Mouse (Mus musculus) CD4-positive, CD25-positive, alpha-beta regulatory T cell, adult 2 months (primary cell): ENCODE measurements at regions not wholly inside any gene's neighbourhood (a gene's known extent, or its start where the extent isn't known, plus 50 kb on each side); places are given as distances from the start of the nearest gene placed in this dataset.

ENCODE experiments used
- DNase-seq: peaks from one replicate; pipeline ENCODE4 v3.0.0-alpha.2; 2012; ENCODE audit warnings: low read depth, low spot score

GRCm38 (mm10) chr3:66430187-66430586 lies 133.6 kb upstream of the Veph1 start:
- DNase-seq: no peak

- no peak for DNase-seq
Measured at GRCm38 (mm10) chr3:66422445-66423037, 125.9 kb upstream of the Veph1 start.

DNA sequence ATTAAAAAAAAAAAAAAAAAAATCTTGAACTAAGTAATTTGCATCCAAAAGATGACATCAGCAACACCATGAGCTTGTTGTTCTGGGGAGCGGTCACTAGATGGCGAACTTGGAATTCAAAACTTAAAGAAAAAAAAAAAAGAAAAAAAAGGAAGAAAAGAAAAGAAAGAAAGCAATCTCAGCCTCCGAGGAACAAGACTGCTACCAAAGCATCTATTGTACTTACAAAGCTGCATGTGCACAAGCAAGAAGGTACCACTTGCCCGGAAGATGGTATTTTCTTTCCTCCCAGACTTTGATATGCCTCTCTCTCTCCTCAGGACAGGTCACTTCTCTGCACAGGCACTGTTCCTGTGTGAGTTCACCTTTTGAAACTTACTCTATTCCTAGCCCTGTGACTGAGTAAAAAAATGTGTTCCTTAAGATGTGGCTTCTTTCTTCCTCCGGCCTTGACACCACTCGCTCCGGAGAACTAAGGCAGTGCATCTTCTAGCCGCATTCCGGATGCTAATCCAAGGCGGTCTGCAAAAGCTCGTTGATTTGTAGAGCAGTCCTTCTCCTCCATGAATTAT lies 114.2 kb upstream of the Veph1 start:
- peak; percentile 7 for DNase-seq

GRCm38 (mm10) chr3:66408791-66409190 lies 112.2 kb upstream of the Veph1 start:
- DNase-seq: no peak

DNA sequence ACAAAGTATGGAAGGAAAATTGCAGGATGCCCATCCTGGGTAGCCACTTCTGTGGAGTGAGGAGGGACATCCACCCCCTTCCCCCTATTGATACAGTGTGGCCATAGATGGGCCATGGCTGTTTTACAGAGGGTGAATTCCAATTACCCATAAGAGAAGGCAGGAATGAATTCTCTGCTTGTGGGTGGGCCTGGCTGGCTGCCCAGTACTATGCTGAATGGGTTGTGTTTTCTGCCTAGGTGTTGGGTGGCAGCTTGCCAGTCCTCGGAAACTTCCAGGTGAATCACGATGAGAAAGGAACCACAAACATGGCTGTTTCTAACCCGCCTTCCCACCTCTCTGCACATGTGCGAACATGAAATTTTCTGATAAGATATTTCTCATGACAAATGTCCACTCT lies 109.0 kb upstream of the Veph1 start:
- DNase-seq: no peak

GRCm38 (mm10) chr3:66403707-66404106 lies 107.1 kb upstream of the Veph1 start:
- no peak for DNase-seq

GRCm38 (mm10) chr3:66400791-66401568 lies 104.3 kb upstream of the Veph1 start:
- DNase-seq: no peak

DNA sequence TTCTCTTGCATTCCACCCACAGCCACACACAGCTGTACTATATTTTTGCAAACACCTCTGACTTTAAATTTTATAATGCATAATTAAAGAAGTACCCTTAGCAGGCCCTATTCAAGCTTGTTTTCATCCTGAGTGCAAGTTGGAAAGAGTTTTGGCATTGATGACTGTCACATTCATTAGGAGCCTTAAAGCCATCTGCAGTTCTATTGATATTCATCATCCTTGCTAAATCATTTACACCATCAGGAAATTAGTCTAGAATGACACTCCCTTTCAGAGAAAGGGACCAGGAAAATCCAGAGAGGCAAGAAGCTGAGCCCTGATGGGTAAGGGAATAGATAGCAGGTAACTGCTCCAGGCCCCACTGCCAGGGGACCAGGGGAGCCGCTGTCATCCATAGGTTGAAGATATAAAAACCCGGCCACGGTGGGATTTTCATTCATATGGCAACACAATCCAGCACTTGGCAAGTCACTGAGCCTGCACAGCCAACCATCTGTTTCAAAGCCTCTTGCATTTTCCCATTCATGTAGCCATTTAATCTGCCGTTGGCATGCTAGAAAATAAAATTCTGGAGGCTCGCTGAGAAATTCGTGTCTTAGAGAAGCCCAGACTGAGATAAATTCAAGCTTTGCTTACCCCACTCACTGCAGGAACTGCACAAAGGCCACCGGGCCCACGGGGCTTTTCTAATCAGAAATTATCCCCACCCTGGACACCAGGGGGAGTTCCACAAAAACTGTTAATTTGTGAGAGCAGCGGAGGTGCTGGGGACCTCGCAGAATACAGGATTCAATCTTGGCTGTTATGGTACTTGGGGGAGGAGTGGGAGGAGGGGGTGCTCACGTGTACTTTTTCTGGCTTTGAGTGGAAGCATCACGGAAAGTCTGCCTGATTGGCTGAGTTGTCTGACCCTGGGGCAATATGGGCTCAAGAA lies 101.8 kb upstream of the Veph1 start:
- no peak for DNase-seq

- no peak for DNase-seq
Measured at GRCm38 (mm10) chr3:66375088-66375910, 78.7 kb upstream of the Veph1 start.

DNA sequence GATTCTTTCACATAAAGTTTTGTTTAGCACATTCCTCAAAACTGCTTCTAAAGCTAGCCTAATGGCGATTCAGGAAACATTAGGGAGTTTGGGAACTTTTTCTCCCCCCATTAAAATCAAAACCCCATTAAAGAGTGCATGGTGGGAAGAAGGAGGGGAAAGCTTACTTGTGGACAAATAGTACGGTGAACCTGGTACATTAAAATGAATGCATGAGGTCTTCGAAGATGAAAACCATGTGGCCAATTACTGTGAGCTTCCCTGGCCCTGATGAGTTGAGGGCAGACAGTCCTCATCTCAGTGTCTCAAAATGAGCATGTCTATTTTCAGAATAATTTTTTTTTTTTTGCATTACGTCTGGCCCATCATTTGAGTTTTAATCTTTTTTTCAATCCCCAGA lies 78.0 kb upstream of the Veph1 start:
- DNase-seq: no peak

- no peak for DNase-seq
Measured at GRCm38 (mm10) chr3:66373807-66374575, 77.4 kb upstream of the Veph1 start.
